Mouse (Mus musculus): ENCODE results near the gene Fam204a.

The Fam204a gene

GRCm38 (mm10) chr19:60160611-60161274 is 65.8 kb downstream of the Fam204a start:
- peak; percentile 21 for DNase-seq

GRCm38 (mm10) chr19:60159827-60160226 is 66.7 kb downstream of the Fam204a start:
- DNase-seq = no peak

GRCm38 (mm10) chr19:60155266-60155665 is 71.2 kb downstream of the Fam204a start:
- no peak for DNase-seq

GRCm38 (mm10) chr19:60153096-60153495 is 73.4 kb downstream of the Fam204a start:
- DNase-seq = no peak

GRCm38 (mm10) chr19:60150056-60150455 is 76.4 kb downstream of the Fam204a start:
- no peak for DNase-seq

- no peak for DNase-seq
These were observed 77.2 kb downstream of the Fam204a start for GRCm38 (mm10) chr19:60149078-60149960.

All from kidney, adult 11 months (tissue).